Mouse (Mus musculus) megakaryocyte, embryonic 14.5 days (primary cell): ENCODE data around the gene Gif. TPM values are rescaled to one million over a fixed set of nuclear protein-coding genes. Genes with fewer than 3 reads are reported as not detected.

Experiments
- H3K27me3 ChIP-seq: replicated peaks from 2 replicates; pipeline ENCODE3; 2012; ENCODE audit warnings: inconsistent platforms
- H3K36me3 ChIP-seq: replicated peaks from 2 replicates; pipeline ENCODE3; 2012; ENCODE audit warnings: low read length, inconsistent platforms, mixed read lengths
- H3K4me1 ChIP-seq: 2 replicates; pipeline ENCODE4 v1.6.1; 2012; ENCODE audit warnings: inconsistent platforms
- H3K4me3 ChIP-seq: replicated peaks from 2 replicates; pipeline ENCODE3; 2012; ENCODE audit warnings: moderate library complexity, mild to moderate bottlenecking, inconsistent platforms
- H3K9me3 ChIP-seq: 2 replicates; pipeline ENCODE4 v1.6.1; 2012; ENCODE audit warnings: inconsistent platforms
- FLI1 ChIP-seq: IDR thresholded peaks from 2 replicates; pipeline ENCODE4 v1.6.1; 2012; ENCODE audit warnings: low read length, inconsistent platforms, mixed read lengths
- GATA1 ChIP-seq: IDR thresholded peaks from 3 replicates; pipeline ENCODE4 v1.6.1; 2012; ENCODE audit warnings: mixed read lengths, low read length, inconsistent platforms, borderline replicate concordance
- polyA plus RNA-seq: library from polyadenylated mRNA; stranded (reverse); fragments of >175 nt; gene quantifications from 2 replicates; pipeline ENCODE4 v1.2.3, GENCODE M21; 2012; ENCODE audit warnings: low replicate concordance; ENCODE audit not compliant: insufficient read depth

Gif gene
- not detected in 2 replicates for polyA plus RNA-seq

GRCm38 (mm10) chr19:11747298-11747697 lies at the start of gene Gif:
Gene Gif, plus strand, starts transcription at chr19:11747554.
- Histone ChIP-seq H3K4me3 (no peak within 1 kb of the TSS), H3K4me1 (no peaks in the 10 kb centered on the region), H3K27me3 (peaks cover 5% of the 10 kb centered on the region), H3K9me3 (no peaks in the 10 kb centered on the region), H3K36me3 (no peaks in the 10 kb centered on the region)
- no peak for TF ChIP-seq GATA1
- no peak for TF ChIP-seq FLI1

DNA sequence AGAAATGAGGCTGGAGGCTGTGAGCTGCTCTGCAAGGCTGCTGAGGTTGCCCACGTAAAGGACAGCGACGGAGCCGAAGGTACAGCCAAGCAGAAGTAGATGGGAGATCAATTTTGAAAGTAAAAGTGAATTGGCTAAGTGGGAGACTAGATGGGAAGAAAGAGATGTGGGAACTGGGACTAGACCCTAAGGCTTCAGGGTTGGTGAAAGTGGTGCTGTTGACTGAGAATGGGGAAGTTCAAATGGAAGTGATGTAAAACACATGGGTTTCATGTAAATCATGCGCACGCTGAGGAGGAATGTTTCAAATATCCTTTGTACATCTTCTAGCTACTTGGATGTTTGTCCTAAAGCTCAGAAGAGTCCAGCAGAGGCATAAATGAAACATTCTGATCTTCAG lies 49.0 kb upstream of the Gif start:
- Histone ChIP-seq H3K4me1 (no peaks in the 10 kb centered on the region), H3K9me3 (no peaks in the 10 kb centered on the region), H3K27me3 (no peaks in the 10 kb centered on the region), H3K36me3 (no peaks in the 10 kb centered on the region), H3K4me3 (no peak overlapping the region)
- TF ChIP-seq GATA1 = no peak
- TF ChIP-seq FLI1 = no peak

GRCm38 (mm10) chr19:11712451-11712850 lies 34.9 kb upstream of the Gif start:
- no peaks in the 10 kb centered on the region for H3K36me3 ChIP-seq
- no peaks in the 10 kb centered on the region for H3K27me3 ChIP-seq
- H3K4me3 ChIP-seq = no peak overlapping the region
- no peak for TF ChIP-seq GATA1
- TF ChIP-seq FLI1 = no peak
- no peaks in the 10 kb centered on the region for H3K9me3 ChIP-seq
- no peaks in the 10 kb centered on the region for H3K4me1 ChIP-seq

- no peaks in the 10 kb centered on the region for H3K36me3 ChIP-seq
- H3K4me1 ChIP-seq = no peaks in the 10 kb centered on the region
- H3K27me3 ChIP-seq = no peaks in the 10 kb centered on the region
- no peak overlapping the region for H3K4me3 ChIP-seq
- TF ChIP-seq GATA1 (no peak), FLI1 (no peak)
- no peaks in the 10 kb centered on the region for H3K9me3 ChIP-seq
Measured at GRCm38 (mm10) chr19:11720071-11720470, 27.3 kb upstream of the Gif start.

DNA sequence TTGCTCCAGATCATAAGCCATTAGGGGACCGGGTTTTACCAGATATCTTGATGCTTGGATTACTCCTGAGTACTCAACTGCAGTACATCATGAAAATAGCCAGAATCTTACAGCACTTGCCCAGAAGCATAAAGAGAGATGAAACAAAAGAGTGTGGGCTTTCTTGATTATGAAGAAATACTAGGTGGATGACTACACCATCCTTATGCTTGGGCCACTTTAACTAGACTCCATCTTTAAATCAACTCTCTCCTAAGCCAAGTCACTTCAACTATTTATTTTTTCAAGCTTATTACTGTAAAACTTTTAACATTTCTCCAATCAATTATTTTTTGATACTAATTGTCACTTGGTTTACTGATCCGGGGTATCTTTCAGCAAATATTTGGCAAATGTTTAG lies 23.5 kb upstream of the Gif start:
- no peaks in the 10 kb centered on the region for H3K36me3 ChIP-seq
- no peaks in the 10 kb centered on the region for H3K27me3 ChIP-seq
- TF ChIP-seq GATA1 (no peak), FLI1 (no peak)
- H3K4me3 ChIP-seq = no peak overlapping the region
- H3K9me3 ChIP-seq = no peaks in the 10 kb centered on the region
- H3K4me1 ChIP-seq = no peaks in the 10 kb centered on the region

GRCm38 (mm10) chr19:11724275-11724674 lies 23.1 kb upstream of the Gif start:
- H3K27me3 ChIP-seq = no peaks in the 10 kb centered on the region
- TF ChIP-seq GATA1 = no peak
- no peak for TF ChIP-seq FLI1
- H3K9me3 ChIP-seq = no peaks in the 10 kb centered on the region
- no peak overlapping the region for H3K4me3 ChIP-seq
- no peaks in the 10 kb centered on the region for H3K4me1 ChIP-seq
- no peaks in the 10 kb centered on the region for H3K36me3 ChIP-seq

DNA sequence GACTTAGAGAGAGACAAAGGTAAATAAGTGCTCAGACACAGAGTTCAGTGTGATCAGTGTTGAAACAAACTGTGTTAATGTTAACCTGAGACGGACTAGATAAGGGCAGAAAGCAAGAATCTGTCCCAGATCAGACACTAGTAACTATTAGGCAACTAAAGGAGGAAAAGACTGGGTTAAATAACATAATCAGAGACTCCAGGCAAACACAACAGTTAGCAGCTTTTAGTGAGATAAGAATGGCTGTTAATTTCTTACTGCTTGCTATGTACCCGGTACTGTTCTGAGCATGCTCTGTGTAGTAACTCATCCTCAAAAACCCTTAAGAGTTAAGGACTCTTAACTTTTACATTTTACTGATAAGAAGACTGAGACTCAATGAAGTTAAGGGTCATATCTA lies 21.4 kb upstream of the Gif start:
- Histone ChIP-seq H3K4me3 (no peak overlapping the region), H3K27me3 (no peaks in the 10 kb centered on the region), H3K9me3 (no peaks in the 10 kb centered on the region), H3K36me3 (no peaks in the 10 kb centered on the region), H3K4me1 (no peaks in the 10 kb centered on the region)
- TF ChIP-seq FLI1 (no peak), GATA1 (no peak)

GRCm38 (mm10) chr19:11727304-11727703 lies 20.1 kb upstream of the Gif start:
- H3K36me3 ChIP-seq = no peaks in the 10 kb centered on the region
- no peaks in the 10 kb centered on the region for H3K4me1 ChIP-seq
- no peaks in the 10 kb centered on the region for H3K9me3 ChIP-seq
- TF ChIP-seq GATA1 (no peak), FLI1 (no peak)
- H3K4me3 ChIP-seq = no peak overlapping the region
- H3K27me3 ChIP-seq = no peaks in the 10 kb centered on the region

GRCm38 (mm10) chr19:11730278-11730677 lies 17.1 kb upstream of the Gif start:
- Histone ChIP-seq H3K27me3 (no peaks in the 10 kb centered on the region), H3K4me3 (no peak overlapping the region), H3K9me3 (no peaks in the 10 kb centered on the region), H3K4me1 (no peaks in the 10 kb centered on the region), H3K36me3 (no peaks in the 10 kb centered on the region)
- TF ChIP-seq GATA1 (no peak), FLI1 (no peak)

DNA sequence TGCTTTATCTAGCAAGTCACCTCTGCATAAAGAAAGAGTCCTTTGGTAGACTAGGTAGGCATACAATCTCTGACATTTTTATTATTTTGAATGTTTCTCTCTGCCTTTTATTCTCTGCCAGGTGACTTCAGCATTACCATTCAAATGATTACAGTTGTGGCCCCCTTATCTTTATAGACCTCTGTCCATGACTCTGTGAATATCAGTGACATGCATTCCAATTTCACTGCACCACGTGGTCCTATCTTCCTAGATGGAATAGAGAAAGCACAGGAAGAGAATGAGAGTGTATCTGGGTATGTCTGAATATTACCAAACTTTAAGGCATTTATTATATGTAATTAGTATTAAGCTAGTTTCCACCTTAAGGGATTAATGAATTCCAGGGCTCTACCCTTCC lies 10.9 kb upstream of the Gif start:
- H3K4me1 ChIP-seq = no peaks in the 10 kb centered on the region
- H3K27me3 ChIP-seq = no peaks in the 10 kb centered on the region
- TF ChIP-seq FLI1 = no peak
- TF ChIP-seq GATA1 = no peak
- H3K4me3 ChIP-seq = no peak overlapping the region
- no peaks in the 10 kb centered on the region for H3K36me3 ChIP-seq
- H3K9me3 ChIP-seq = no peaks in the 10 kb centered on the region

- no peaks in the 10 kb centered on the region for H3K9me3 ChIP-seq
Measured at GRCm38 (mm10) chr19:11745680-11746079, 1.7 kb upstream of the Gif start.

More at GRCm38 (mm10) chr19:11745680-11746079, 1.7 kb upstream of the Gif start:
- H3K27me3 ChIP-seq = peaks cover 5% of the 10 kb centered on the region
- no peak overlapping the region for H3K4me3 ChIP-seq
- no peaks in the 10 kb centered on the region for H3K36me3 ChIP-seq
- no peak for TF ChIP-seq FLI1
- no peak for TF ChIP-seq GATA1
- no peaks in the 10 kb centered on the region for H3K4me1 ChIP-seq
